Mouse (Mus musculus) cerebellum, adult 2 months (tissue): ENCODE measurements around the gene Cradd.

ENCODE experiments used
- CTCF ChIP-seq: fragments of 200-500 bp; IDR thresholded peaks from 2 replicates; pipeline ENCODE4 v1.5.1; 2011; ENCODE audit warnings: low read depth, mild to moderate bottlenecking, control low read depth, low read length, moderate library complexity, borderline replicate concordance; ENCODE audit not compliant: insufficient read depth
- POLR2A ChIP-seq: fragments of 200-500 bp; IDR thresholded peaks from 2 replicates; pipeline ENCODE4 v1.6.1; 2011; ENCODE audit warnings: low read length, control low read depth, borderline replicate concordance; ENCODE audit not compliant: insufficient read depth

DNA sequence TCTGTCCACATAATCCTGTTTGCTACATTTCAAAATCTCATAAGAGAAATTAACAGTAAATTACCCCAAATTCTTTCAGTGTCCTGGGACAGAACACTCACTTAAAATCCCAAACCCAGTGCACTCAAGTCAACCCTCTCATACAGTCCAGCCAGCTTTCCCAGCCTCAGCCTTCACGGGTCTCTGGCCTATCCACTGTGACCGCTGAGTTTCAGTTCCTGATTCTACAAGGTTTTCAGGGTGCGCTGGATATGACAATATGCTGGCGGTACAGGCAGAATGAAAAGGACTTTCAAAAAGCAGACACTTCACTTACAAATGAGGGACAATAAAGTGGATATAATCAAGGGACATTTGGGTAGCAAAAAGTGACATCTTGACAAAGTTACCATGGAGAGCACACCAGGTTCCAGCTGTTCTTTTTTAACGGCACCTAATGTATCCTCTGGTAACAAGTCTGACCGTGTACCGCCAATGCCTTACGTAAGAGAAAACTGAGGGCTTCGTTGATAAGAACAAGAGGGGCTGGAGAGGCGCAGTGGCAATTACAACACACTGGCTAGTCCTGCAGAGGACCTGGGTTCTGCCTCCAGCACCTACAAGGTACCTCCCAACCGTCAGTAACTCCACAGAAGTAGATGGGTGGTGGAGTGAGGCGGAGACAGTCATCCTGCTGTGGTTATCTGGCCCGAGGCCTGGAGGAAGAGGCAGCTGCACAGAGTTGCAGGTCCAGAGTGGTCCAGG is 32.6 kb downstream of the Cradd start:
- no peak for TF ChIP-seq POLR2A
- no peak for TF ChIP-seq CTCF
